Mouse (Mus musculus): ENCODE measurements around the gene Rars. TPM values are rescaled to one million over a fixed set of nuclear protein-coding genes. Genes with fewer than 3 reads are reported as not detected.

The Rars gene
- total and polyA plus RNA-seq, 3 experiments: 9.5 to 150 (median 150) TPM

DNA sequence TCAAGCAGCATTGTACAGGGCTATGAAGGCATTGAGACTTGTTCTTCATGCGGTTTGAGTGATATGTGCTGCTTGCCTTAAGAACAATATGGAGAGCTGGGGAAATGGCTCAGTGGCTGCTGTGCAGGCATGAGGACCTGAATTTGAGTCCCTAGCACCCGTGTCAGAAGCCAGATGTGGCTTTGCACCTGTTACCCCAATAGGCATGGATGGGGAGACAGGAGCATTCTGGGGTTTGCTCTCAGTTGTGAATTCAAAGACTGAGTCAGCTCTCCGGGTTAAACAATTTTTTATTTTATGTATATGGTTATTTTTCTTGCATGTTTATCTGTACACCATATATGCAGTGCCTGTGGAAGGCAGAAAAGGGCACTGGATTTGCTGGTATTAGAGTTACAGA is 51.9 kb downstream of the Rars start:
- Histone ChIP-seq H3K9me3 (replicated peaks) (no peaks in the 10 kb centered on the region), H3K27me3 (ENCODE audit: insufficient read depth, low read length) (no peaks in the 10 kb centered on the region), H3K4me3 (ENCODE audit: low read depth, low read length) (no peak overlapping the region), H3K4me1 (ENCODE audit: insufficient read depth, low read depth, low read length) (no peaks in the 10 kb centered on the region), H3K36me3 (replicated peaks) (peaks cover 79% of the 10 kb centered on the region)
- TF ChIP-seq CTCF (IDR thresholded peaks at IDR 0.05; ENCODE audit: low read depth, low read length): no peak
- no peak for TF ChIP-seq TAL1 (conservative IDR thresholded peaks at IDR 0.05; ENCODE audit: low read depth, low read length)
- no peak for TF ChIP-seq GATA2 (IDR thresholded peaks at IDR 0.05; ENCODE audit: borderline replicate concordance, low read depth, low read length)
- TF ChIP-seq GATA1 (IDR thresholded peaks at IDR 0.05; ENCODE audit: borderline replicate concordance, low read length): no peak
- TF ChIP-seq POLR2AphosphoS5 (IDR thresholded peaks at IDR 0.05; ENCODE audit: insufficient replicate concordance, low read depth, low read length): no peak
- ATAC-seq (ENCODE audit: extremely low read depth, insufficient number of reproducible peaks, low FRiP score, poor library complexity, severe bottlenecking) (no peak), DNase-seq (ENCODE audit: low spot score) (no peak)

DNA sequence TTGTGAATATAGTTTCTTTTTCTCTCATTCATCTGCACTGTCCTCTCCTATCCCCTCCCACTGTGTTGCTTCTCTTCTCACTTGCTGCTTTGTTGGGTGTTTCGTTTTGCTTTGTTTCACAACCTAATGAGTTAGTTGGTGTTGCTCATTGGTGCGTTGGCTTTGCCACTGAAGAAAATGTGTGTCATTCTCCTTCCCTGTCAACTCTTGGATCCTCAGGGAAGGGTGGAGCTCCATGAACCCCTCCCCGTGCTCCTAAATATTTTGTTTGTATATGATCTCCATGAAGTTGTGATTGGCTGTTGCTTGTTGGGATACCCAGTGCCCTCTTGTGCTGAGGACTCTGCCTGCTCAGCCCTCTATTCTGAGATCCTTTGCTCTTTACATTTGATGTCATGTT is 54.0 kb downstream of the Rars start:
- TF ChIP-seq POLR2AphosphoS5 (IDR thresholded peaks at IDR 0.05; ENCODE audit: insufficient replicate concordance, low read depth, low read length) (no peak), GATA1 (IDR thresholded peaks at IDR 0.05; ENCODE audit: borderline replicate concordance, low read length) (no peak), TAL1 (conservative IDR thresholded peaks at IDR 0.05; ENCODE audit: low read depth, low read length) (no peak), CTCF (IDR thresholded peaks at IDR 0.05; ENCODE audit: low read depth, low read length) (no peak), GATA2 (IDR thresholded peaks at IDR 0.05; ENCODE audit: borderline replicate concordance, low read depth, low read length) (no peak)
- Histone ChIP-seq H3K36me3 (replicated peaks) (peaks cover 87% of the 10 kb centered on the region), H3K4me3 (ENCODE audit: low read depth, low read length) (no peak overlapping the region), H3K4me1 (ENCODE audit: insufficient read depth, low read depth, low read length) (no peaks in the 10 kb centered on the region), H3K27me3 (ENCODE audit: insufficient read depth, low read length) (no peaks in the 10 kb centered on the region), H3K9me3 (replicated peaks) (no peaks in the 10 kb centered on the region)
- DNase-seq (ENCODE audit: low spot score) (no peak), ATAC-seq (ENCODE audit: extremely low read depth, insufficient number of reproducible peaks, low FRiP score, poor library complexity, severe bottlenecking) (no peak)

DNA sequence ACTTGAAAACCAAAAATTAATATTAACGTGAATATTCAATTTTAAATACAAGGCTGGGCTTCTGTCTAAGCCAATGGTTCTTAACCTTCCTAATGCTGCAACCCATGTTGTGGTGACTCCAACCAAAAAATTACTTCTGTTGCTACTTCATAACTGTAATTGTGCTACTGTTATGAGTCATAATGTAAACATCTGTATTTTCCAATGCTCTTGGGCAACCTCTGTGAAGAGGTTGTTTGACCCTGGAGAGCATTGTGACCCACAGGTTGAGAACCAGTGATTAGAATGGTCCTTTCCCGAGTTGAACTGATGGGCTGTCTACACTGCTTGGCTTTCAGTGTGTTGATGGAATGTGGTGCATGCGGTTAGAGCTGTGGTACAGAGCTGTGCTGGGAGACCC is 57.9 kb downstream of the Rars start:
- no peaks in the 10 kb centered on the region for H3K27me3 ChIP-seq (ENCODE audit: insufficient read depth, low read length)
- peaks cover 62% of the 10 kb centered on the region for H3K36me3 ChIP-seq (replicated peaks)

DNA sequence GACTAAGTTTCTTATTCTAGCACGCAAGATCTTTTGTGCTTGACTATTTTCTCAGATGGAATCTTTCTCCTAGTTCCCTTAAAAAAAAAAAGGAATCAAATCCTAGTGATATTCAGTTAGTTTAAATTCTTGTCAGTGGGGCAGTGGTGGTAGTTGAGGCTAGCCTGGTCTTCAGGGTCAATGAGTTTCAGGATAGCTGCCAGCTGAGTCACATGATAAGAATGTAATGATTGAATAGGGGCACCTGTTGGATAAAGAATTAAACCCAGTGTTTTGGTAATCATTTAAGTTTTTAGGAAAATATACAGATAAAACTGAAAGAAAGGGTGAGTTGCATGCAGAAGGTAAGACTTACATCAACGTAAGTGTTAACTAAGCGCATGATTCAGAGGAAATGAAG is 58.7 kb downstream of the Rars start:
- peaks cover 58% of the 10 kb centered on the region for H3K36me3 ChIP-seq (replicated peaks)
- H3K27me3 ChIP-seq (ENCODE audit: insufficient read depth, low read length): no peaks in the 10 kb centered on the region
- no peak overlapping the region for H3K4me3 ChIP-seq (ENCODE audit: low read depth, low read length)
- no peak for DNase-seq (ENCODE audit: low spot score)
- no peak for TF ChIP-seq GATA1 (IDR thresholded peaks at IDR 0.05; ENCODE audit: borderline replicate concordance, low read length)
- TF ChIP-seq TAL1 (conservative IDR thresholded peaks at IDR 0.05; ENCODE audit: low read depth, low read length): no peak
- ATAC-seq (ENCODE audit: extremely low read depth, insufficient number of reproducible peaks, low FRiP score, poor library complexity, severe bottlenecking): no peak
- H3K9me3 ChIP-seq (replicated peaks): no peaks in the 10 kb centered on the region
- peaks cover 17% of the 10 kb centered on the region for H3K4me1 ChIP-seq (ENCODE audit: insufficient read depth, low read depth, low read length)

More for the DNA sequence above, 57.9 kb downstream of the Rars start:
- no peaks in the 10 kb centered on the region for H3K9me3 ChIP-seq (replicated peaks)
- H3K4me1 ChIP-seq (ENCODE audit: insufficient read depth, low read depth, low read length): peaks cover 9% of the 10 kb centered on the region; the same call in 1 of the 2 replicates
- DNase-seq (ENCODE audit: low spot score) (no peak), ATAC-seq (ENCODE audit: extremely low read depth, insufficient number of reproducible peaks, low FRiP score, poor library complexity, severe bottlenecking) (no peak)
- TF ChIP-seq CTCF (IDR thresholded peaks at IDR 0.05; ENCODE audit: low read depth, low read length) (no peak), GATA2 (IDR thresholded peaks at IDR 0.05; ENCODE audit: borderline replicate concordance, low read depth, low read length) (no peak)
- no peak overlapping the region for H3K4me3 ChIP-seq (ENCODE audit: low read depth, low read length)

DNA sequence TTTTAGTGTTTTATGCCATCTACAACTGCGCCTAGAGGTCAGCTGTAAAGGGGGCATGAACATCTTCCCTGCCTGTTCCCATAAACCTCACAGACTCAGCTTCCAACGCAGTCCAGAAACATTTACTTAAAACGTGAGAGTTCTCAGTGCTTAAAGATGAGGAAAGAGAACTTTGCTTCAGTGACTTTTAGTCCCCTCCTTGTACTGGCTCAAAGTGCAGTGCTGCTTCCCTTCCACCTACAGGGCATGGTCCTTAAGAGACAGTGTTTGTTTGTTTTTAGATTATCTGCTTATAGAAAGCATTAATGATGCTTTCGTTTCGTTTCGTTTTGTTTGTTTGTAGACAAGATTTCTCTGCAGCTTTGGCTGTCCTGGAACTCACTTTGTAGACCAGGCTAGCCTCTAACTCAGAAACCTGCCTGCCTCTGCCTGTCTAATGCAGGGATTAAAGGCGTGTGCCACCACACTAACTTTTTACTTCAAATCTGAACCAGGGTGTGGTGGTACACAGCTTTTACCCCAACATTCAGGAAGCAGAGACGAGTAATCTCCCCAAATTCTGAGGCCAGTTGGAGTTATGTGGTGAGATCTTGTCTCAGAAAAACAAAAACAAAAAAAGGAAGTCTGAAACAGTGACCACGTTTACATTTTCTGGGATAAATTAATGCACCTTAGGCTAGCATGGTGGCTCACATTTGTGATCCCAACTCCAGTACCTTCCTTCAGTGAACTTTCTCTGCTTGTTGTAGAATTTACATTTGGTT is 63.4 kb downstream of the Rars start:
- H3K4me1 ChIP-seq (ENCODE audit: insufficient read depth, low read depth, low read length): peaks cover 28% of the 10 kb centered on the region

DNA sequence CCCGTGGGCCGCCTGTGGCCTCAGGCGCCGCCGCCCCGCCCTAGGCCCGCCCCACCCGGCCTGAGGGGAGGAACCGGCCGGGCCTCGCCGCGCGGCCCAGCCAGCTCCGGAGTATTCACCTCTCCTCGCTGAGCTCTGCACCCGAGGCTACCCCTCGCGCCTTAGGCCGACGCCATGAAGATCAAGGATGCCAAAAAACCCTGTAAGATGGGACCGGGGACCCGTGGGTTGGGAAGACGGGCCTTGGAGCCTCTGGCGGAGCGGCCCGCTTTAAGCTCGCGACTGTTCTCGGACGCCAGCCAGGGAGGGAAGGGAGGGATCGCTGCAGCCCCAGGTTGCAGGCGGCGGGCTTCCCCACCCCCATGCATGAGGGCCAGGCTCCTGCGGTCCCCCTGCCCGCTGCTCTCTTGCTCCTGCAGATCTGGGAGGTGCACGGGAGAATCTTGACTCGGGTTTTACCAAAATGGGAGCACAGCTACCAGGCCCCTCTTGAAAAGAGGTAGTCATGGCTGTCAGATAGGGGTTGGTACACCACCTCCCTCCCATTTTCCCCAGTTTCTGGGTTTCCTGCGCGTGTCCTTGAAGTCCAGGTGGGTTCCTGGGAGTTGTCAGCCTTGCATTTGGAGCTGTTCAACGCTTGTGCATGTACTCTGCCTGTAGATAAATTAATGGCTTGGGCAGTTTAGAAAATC is 64.4 kb downstream of the Rars start:
- no peak for TF ChIP-seq POLR2AphosphoS5 (IDR thresholded peaks at IDR 0.05; ENCODE audit: insufficient replicate concordance, low read depth, low read length)
- no peak for TF ChIP-seq GATA2 (IDR thresholded peaks at IDR 0.05; ENCODE audit: borderline replicate concordance, low read depth, low read length)
- no peak for TF ChIP-seq GATA1 (IDR thresholded peaks at IDR 0.05; ENCODE audit: borderline replicate concordance, low read length)
- no peak for TF ChIP-seq CTCF (IDR thresholded peaks at IDR 0.05; ENCODE audit: low read depth, low read length)
- no peak for TF ChIP-seq TAL1 (conservative IDR thresholded peaks at IDR 0.05; ENCODE audit: low read depth, low read length)
- DNase-seq (ENCODE audit: low spot score) (peak; percentile 78), ATAC-seq (ENCODE audit: extremely low read depth, insufficient number of reproducible peaks, low FRiP score, poor library complexity, severe bottlenecking) (no peak)
- H3K27me3 ChIP-seq (ENCODE audit: insufficient read depth, low read length): 0 out of 2 replicates have a peak, but pooled peaks cover 3% of the 10 kb centered on the region
- 0 out of 2 replicates have a peak, but pooled peaks cover 5% of the 10 kb centered on the region for H3K9me3 ChIP-seq (replicated peaks)
- H3K4me1 ChIP-seq (ENCODE audit: insufficient read depth, low read depth, low read length): peaks cover 28% of the 10 kb centered on the region
- peak overlapping the region; percentile 88 for H3K4me3 ChIP-seq (ENCODE audit: low read depth, low read length)
- peaks cover 9% of the 10 kb centered on the region for H3K36me3 ChIP-seq (replicated peaks)

More for the DNA sequence above, 63.4 kb downstream of the Rars start:
- DNase-seq (ENCODE audit: low spot score) (no peak), ATAC-seq (ENCODE audit: extremely low read depth, insufficient number of reproducible peaks, low FRiP score, poor library complexity, severe bottlenecking) (no peak)
- Histone ChIP-seq H3K4me3 (ENCODE audit: low read depth, low read length) (peak overlapping the region; percentile 88), H3K27me3 (ENCODE audit: insufficient read depth, low read length) (0 out of 2 replicates have a peak, but pooled peaks cover under 1% of the 10 kb centered on the region), H3K9me3 (replicated peaks) (0 out of 2 replicates have a peak, but pooled peaks cover 5% of the 10 kb centered on the region), H3K36me3 (replicated peaks) (peaks cover 16% of the 10 kb centered on the region)
- TF ChIP-seq CTCF (IDR thresholded peaks at IDR 0.05; ENCODE audit: low read depth, low read length) (no peak), GATA2 (IDR thresholded peaks at IDR 0.05; ENCODE audit: borderline replicate concordance, low read depth, low read length) (no peak), POLR2AphosphoS5 (IDR thresholded peaks at IDR 0.05; ENCODE audit: insufficient replicate concordance, low read depth, low read length) (no peak), TAL1 (conservative IDR thresholded peaks at IDR 0.05; ENCODE audit: low read depth, low read length) (no peak)

Measured in G1E (cell line).